In genomic region chr2:173376926-173377325, GRCm38 (mm10) we compare ENCODE assay signal across 18 mouse cellular contexts.
A peak's percentile ranks its signal among the peaks of the same experiment; 100 is the strongest.
DNase-seq lines count a peak whose midpoint lies in the region; ATAC-seq and TF ChIP-seq lines count a peak whose summit lies in the region.
"Had no signal": no experiment of that assay in that cellular context is flagged by ENCODE, and none has a peak within 500 bp of the region (broad histone marks: within the 10 kb centered on the region; RNA-seq: fewer than 3 reads in every experiment).

No protein-coding gene starts in this region.

- 0 out of 2 replicates have a peak, but pooled peaks have one; percentile 2 for ATAC-seq in granulocyte monocyte progenitor cell, adult 5-6 weeks (replicated peaks; ENCODE audit: poor library complexity, severe bottlenecking)
- ATAC-seq in erythroid progenitor cell, adult 5-6 weeks (replicated peaks; ENCODE audit: low FRiP score, poor library complexity, severe bottlenecking): no peak
- ATAC-seq: forebrain, embryonic 15.5 days; intestine, embryonic 16.5 days had no signal

- intact Hi-C loops in gastrocnemius, adult 2 months (cut with DNase I): no loop called here

- no peak overlapping the region for H3K4me3 ChIP-seq in gastrocnemius, adult 2 months
- H3K4me3 ChIP-seq: embryonic facial prominence, embryonic 15.5 days; erythroblast, embryonic 14.5 days; forebrain, embryonic 15.5 days had no signal

- no peak overlapping the region for H3K27ac ChIP-seq in gastrocnemius, adult 2 months
- H3K27ac ChIP-seq: forebrain, embryonic 15.5 days; hindbrain, embryonic 14.5 days had no signal

- no peak for TF ChIP-seq CTCF in gastrocnemius, adult 2 months (IDR thresholded peaks at IDR 0.05)

- peak; percentile 89 for DNase-seq in heart, adult 11 months
- no peak for DNase-seq in heart, adult 18-20 months
- peak; percentile 23 for DNase-seq in ES-CJ7 (ENCODE audit: low read depth, low spot score)
- no peak for DNase-seq in left cerebral cortex, adult 18-20 months (ENCODE audit: low spot score in 2 of 2)
- DNase-seq in gastrocnemius, adult 2 months: no peak
- DNase-seq: adrenal gland, postnatal 14 days; cerebellum, adult 11-12 months; cerebellum, adult 9-10 months; cerebellum, postnatal 25 days; gastrocnemius, postnatal 10 days; kidney, adult 2 months had no signal

Comparison
In these comparisons a context has a peak if more than half of its experiments do, and no peak if none do; other contexts are left out.
1. DNase-seq: peak in heart, adult 11 months (single experiment) and ES-CJ7 (single experiment); none in heart, adult 18-20 months (0 of 2), left cerebral cortex, adult 18-20 months (0 of 2) and gastrocnemius, adult 2 months (single experiment).